Mouse (Mus musculus): ENCODE results near the gene Pdia4. TPM values are rescaled to one million over a fixed set of nuclear protein-coding genes. Genes with fewer than 3 reads are reported as not detected.
"Not testable (repeated sequence)": the region's sequence is repeated elsewhere in the genome, so short reads cannot be mapped to it uniquely, and the experiment has no call there.

Gene Pdia4
- polyA plus RNA-seq, 1 experiment from 2014 or later: 138 TPM

DNA sequence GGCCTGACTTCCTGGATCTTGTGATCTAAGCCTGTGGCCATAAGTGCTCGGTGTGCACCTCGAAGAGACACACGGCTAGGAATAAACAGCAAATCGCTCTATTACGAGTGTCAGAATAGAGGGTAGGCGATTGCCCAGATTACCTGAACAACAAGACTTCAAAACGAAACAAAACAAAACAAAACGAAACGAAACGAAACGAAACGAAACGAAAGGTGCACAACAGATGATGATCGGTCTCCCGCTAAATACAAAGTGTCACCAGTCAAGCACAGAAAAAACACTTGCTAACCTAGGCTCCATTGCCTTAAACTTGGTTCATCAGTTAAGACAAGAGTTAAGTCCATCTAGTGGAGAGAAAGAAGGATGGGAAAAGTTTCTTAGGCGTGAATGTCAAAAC is 53.8 kb downstream of the Pdia4 start:
- not testable (repeated sequence) for H3K4me3 ChIP-seq (ENCODE audit: low read depth, low read length); H3K36me3 ChIP-seq (ENCODE audit: control insufficient read depth, insufficient read depth, low read length); H3K9me3 ChIP-seq (ENCODE audit: control insufficient read depth, low read length); H3K4me2 ChIP-seq (ENCODE audit: low read depth, low read length); H3K4me1 ChIP-seq (ENCODE audit: control insufficient read depth, insufficient read depth, low read length); H3K9ac ChIP-seq (replicated peaks; ENCODE audit: low read depth, low read length); H3K27ac ChIP-seq (ENCODE audit: low read depth, low read length); ATAC-seq (ENCODE audit: low read depth); H3K27me3 ChIP-seq (ENCODE audit: control insufficient read depth, insufficient read depth, low read length)
- 83% methylated on average over 13 of the region's 16 CpGs for WGBS

DNA sequence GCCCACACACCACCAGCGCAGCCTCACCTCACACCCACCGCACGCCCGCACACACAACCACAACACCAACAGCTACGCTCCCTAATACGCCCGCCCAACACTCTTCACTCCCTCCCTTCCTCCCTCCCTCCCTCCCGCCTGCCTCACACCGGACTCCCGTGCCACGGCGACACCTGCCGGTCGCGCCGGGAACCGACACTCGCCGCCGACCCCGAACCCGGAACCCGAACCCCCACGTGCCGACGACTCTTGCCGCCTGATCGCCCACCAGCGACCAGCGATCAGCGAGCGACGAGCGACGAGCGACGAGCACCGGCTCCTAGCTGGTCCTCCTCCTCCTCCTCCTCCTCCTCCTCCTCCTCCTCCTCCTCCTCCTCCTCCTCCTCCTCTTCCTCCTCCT is 55.4 kb downstream of the Pdia4 start:
- not testable (repeated sequence) for H3K9me3 ChIP-seq (ENCODE audit: control insufficient read depth, low read length); H3K27ac ChIP-seq (ENCODE audit: low read depth, low read length); H3K9ac ChIP-seq (replicated peaks; ENCODE audit: low read depth, low read length); H3K36me3 ChIP-seq (ENCODE audit: control insufficient read depth, insufficient read depth, low read length); ATAC-seq (ENCODE audit: low read depth); H3K4me1 ChIP-seq (ENCODE audit: control insufficient read depth, insufficient read depth, low read length); H3K4me2 ChIP-seq (ENCODE audit: low read depth, low read length); H3K27me3 ChIP-seq (ENCODE audit: control insufficient read depth, insufficient read depth, low read length); H3K4me3 ChIP-seq (ENCODE audit: low read depth, low read length)
- WGBS: 3% methylated on average over 16 of the region's 38 CpGs

DNA sequence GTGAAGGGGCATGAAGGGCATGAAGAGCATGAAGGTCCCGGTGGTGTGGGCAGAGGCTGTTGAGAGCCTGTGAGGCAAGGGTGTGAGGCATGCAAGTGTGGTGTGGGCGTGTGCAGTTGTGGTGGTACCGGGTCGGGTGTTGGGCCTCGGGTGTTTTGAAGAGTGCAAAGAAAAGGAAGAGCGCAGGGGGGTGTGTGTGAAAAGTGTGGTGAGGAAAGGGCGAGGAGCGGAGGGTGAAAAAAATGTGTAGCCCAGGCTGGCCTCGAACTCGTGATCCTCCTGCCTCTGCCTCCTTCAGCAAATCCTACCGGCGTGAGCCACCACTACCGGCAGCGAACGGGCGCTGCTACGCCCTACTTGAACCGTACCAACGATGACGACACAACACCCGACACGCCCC is 55.8 kb downstream of the Pdia4 start:
- not testable (repeated sequence) for H3K36me3 ChIP-seq (ENCODE audit: control insufficient read depth, insufficient read depth, low read length); H3K4me3 ChIP-seq (ENCODE audit: low read depth, low read length); H3K9me3 ChIP-seq (ENCODE audit: control insufficient read depth, low read length); H3K27ac ChIP-seq (ENCODE audit: low read depth, low read length); H3K4me2 ChIP-seq (ENCODE audit: low read depth, low read length); H3K27me3 ChIP-seq (ENCODE audit: control insufficient read depth, insufficient read depth, low read length); H3K4me1 ChIP-seq (ENCODE audit: control insufficient read depth, insufficient read depth, low read length); ATAC-seq (ENCODE audit: low read depth); H3K9ac ChIP-seq (replicated peaks; ENCODE audit: low read depth, low read length)
- 8% methylated on average over 5 of the region's 22 CpGs for WGBS

DNA sequence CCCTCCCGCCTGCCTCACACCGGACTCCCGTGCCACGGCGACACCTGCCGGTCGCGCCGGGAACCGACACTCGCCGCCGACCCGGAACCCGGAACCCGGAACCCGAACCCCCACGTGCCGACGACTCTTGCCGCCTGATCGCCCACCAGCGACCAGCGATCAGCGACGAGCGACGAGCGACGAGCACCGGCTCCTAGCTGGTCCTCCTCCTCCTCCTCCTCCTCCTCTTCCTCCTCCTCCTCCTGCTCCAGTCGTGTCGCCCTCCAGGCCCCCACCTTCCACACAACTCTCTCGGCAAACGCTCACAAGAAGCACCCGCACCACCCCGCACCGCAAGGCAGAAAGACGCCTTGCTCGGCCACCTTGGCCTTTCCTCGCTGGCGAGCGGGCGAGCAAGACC is 60.1 kb downstream of the Pdia4 start:
- H3K4me3 ChIP-seq (ENCODE audit: low read depth, low read length); H3K27me3 ChIP-seq (ENCODE audit: control insufficient read depth, insufficient read depth, low read length); H3K36me3 ChIP-seq (ENCODE audit: control insufficient read depth, insufficient read depth, low read length); H3K4me2 ChIP-seq (ENCODE audit: low read depth, low read length); H3K4me1 ChIP-seq (ENCODE audit: control insufficient read depth, insufficient read depth, low read length); H3K9me3 ChIP-seq (ENCODE audit: control insufficient read depth, low read length); ATAC-seq (ENCODE audit: low read depth); H3K9ac ChIP-seq (replicated peaks; ENCODE audit: low read depth, low read length); H3K27ac ChIP-seq (ENCODE audit: low read depth, low read length): not testable (repeated sequence)
- 6% methylated on average over 9 of the region's 44 CpGs for WGBS

DNA sequence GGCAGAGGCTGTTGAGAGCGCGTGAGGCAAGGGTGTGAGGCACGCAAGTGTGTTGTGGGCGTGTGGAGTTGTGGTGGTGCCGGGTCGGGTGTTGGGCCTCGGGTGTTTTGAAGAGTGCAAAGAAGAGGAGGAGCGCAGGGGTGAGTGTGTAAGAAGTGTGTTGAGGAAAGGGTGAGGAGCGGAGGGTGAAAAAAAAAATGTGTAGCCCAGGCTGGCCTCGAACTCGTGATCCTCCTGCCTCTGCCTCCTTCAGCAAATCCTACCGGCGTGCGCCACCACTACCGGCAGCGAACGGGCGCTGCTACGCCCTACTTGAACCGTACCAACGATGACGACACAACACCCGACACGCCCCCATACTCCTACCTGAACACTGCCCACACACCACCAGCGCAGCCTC is 64.9 kb downstream of the Pdia4 start:
- not testable (repeated sequence) for H3K36me3 ChIP-seq (ENCODE audit: control insufficient read depth, insufficient read depth, low read length); H3K4me1 ChIP-seq (ENCODE audit: control insufficient read depth, insufficient read depth, low read length); H3K4me2 ChIP-seq (ENCODE audit: low read depth, low read length); H3K9ac ChIP-seq (replicated peaks; ENCODE audit: low read depth, low read length); H3K27ac ChIP-seq (ENCODE audit: low read depth, low read length); H3K9me3 ChIP-seq (ENCODE audit: control insufficient read depth, low read length); H3K27me3 ChIP-seq (ENCODE audit: control insufficient read depth, insufficient read depth, low read length); ATAC-seq (ENCODE audit: low read depth)
- 11% methylated on average over 8 of the region's 25 CpGs for WGBS
- peak overlapping the region; percentile 18; the same call in 1 of the 2 replicates for H3K4me3 ChIP-seq (ENCODE audit: low read depth, low read length)

DNA sequence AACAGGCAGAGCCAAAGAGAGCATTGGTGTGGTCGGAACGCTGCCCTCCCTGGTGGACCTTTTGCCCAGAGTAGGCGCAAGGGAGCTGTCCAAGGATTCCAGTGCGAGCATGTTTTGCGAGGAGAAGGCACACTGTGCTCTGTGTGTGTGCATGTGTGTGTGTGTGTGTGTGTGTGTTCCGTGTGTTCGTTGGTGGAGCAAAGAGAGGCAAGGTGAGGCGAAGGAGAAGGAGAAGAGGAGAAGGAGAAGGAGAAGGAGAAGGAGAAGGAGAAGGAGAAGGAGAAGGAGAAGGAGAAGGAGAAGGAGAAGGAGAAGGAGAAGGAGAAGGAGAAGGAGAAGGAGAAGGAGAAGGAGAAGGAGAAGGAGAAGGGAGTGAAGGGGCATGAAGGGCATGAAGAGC is 65.3 kb downstream of the Pdia4 start:
- 70% methylated on average over 3 of the region's 8 CpGs for WGBS
- not testable (repeated sequence) for H3K9ac ChIP-seq (replicated peaks; ENCODE audit: low read depth, low read length); H3K4me3 ChIP-seq (ENCODE audit: low read depth, low read length); H3K27me3 ChIP-seq (ENCODE audit: control insufficient read depth, insufficient read depth, low read length); H3K4me2 ChIP-seq (ENCODE audit: low read depth, low read length); H3K27ac ChIP-seq (ENCODE audit: low read depth, low read length); ATAC-seq (ENCODE audit: low read depth); H3K36me3 ChIP-seq (ENCODE audit: control insufficient read depth, insufficient read depth, low read length); H3K9me3 ChIP-seq (ENCODE audit: control insufficient read depth, low read length); H3K4me1 ChIP-seq (ENCODE audit: control insufficient read depth, insufficient read depth, low read length)

MicroRNAs encoded within 50 kb of the gene (microRNA counts, 519-probe panel; counts per million panel counts)
- microRNA mmu-miR-704: not detected

Small RNAs within 50 kb of the gene (microRNA-seq; reads per million reads assigned to microRNA genes)
- gene Mir704: not detected

Other genes starting within 250 kb of the Pdia4 start
- gene Ezh2, start 218.1 kb downstream of the Pdia4 start, polyA plus RNA-seq (2014; fragmentation: Nextera tagmentation; extraction: Ambion mirVana): 56.8 and 64.2 TPM in 2 replicates
- gene Zfp786, start 17.4 kb upstream of the Pdia4 start, polyA plus RNA-seq (2014; fragmentation: Nextera tagmentation; extraction: Ambion mirVana): 17.7 and 18.4 TPM in 2 replicates
- 20.1 and 23.1 TPM in 2 replicates for gene Zfp398, start 22.2 kb upstream of the Pdia4 start, polyA plus RNA-seq (2014; fragmentation: Nextera tagmentation; extraction: Ambion mirVana)
- gene Zfp282, start 63.8 kb upstream of the Pdia4 start, polyA plus RNA-seq (2014; fragmentation: Nextera tagmentation; extraction: Ambion mirVana): 15.9 and 18.3 TPM in 2 replicates
- gene Zfp212, start 107.0 kb upstream of the Pdia4 start, polyA plus RNA-seq (2014; fragmentation: Nextera tagmentation; extraction: Ambion mirVana): 11.7 and 14.8 TPM in 2 replicates
- 22.2 and 24.0 TPM in 2 replicates for gene Zfp956, start 140.0 kb upstream of the Pdia4 start, polyA plus RNA-seq (2014; fragmentation: Nextera tagmentation; extraction: Ambion mirVana)
- 12.1 and 12.4 TPM in 2 replicates for gene Zfp777, start 235.5 kb upstream of the Pdia4 start, polyA plus RNA-seq (2014; fragmentation: Nextera tagmentation; extraction: Ambion mirVana)

All from neural tube, embryonic 14.5 days (tissue).